Mouse (Mus musculus) intestine, postnatal 0 days (tissue): ENCODE measurements at regions not wholly inside any gene's neighbourhood (a gene's known extent, or its start where the extent isn't known, plus 50 kb on each side); places are given as distances from the start of the nearest gene placed in this dataset.

Source experiments
- ATAC-seq: fragments of 200-750 bp; cut with Nextera tagmentation; 2 replicates; pipeline ENCODE4 v1.8.0; 2017; ENCODE audit warnings: mild to moderate bottlenecking, moderate TSS enrichment, moderate library complexity
- H3K27ac ChIP-seq: fragments of 300-500 bp; sonication (generic); 2 replicates; pipeline ENCODE4 v1.5.1; 2014; ENCODE audit warnings: mild to moderate bottlenecking, low read depth, low read length, moderate library complexity
- H3K27me3 ChIP-seq: fragments of 300-500 bp; sonication (generic); replicated peaks from 2 replicates; pipeline ENCODE4 v1.6.1; 2014; ENCODE audit warnings: low read length, mixed read lengths; ENCODE audit not compliant: control insufficient read depth, insufficient read depth
- H3K36me3 ChIP-seq: fragments of 300-500 bp; sonication (generic); 2 replicates; pipeline ENCODE4 v1.6.1; 2014; ENCODE audit warnings: mild to moderate bottlenecking, moderate library complexity; ENCODE audit not compliant: control insufficient read depth, insufficient read depth
- H3K4me1 ChIP-seq: fragments of 300-500 bp; sonication (generic); replicated peaks from 2 replicates; pipeline ENCODE4 v1.6.1; 2014; ENCODE audit warnings: antibody characterized with exemption, low read length, mixed read lengths; ENCODE audit not compliant: control insufficient read depth, insufficient read depth
- H3K4me2 ChIP-seq: fragments of 300-500 bp; sonication (generic); replicated peaks from 2 replicates; pipeline ENCODE4 v1.6.1; 2014; ENCODE audit warnings: low read depth, mild to moderate bottlenecking, moderate library complexity
- H3K4me3 ChIP-seq: fragments of 300-500 bp; sonication (generic); 2 replicates; pipeline ENCODE4 v1.5.1; 2014; ENCODE audit warnings: low read depth, low read length
- H3K9ac ChIP-seq: fragments of 300-500 bp; sonication (generic); 2 replicates; pipeline ENCODE4 v1.6.1; 2014; ENCODE audit warnings: mild to moderate bottlenecking, low read depth, low read length
- H3K9me3 ChIP-seq: fragments of 300-500 bp; sonication (generic); 2 replicates; pipeline ENCODE4 v1.6.1; 2016; ENCODE audit warnings: mixed run types; ENCODE audit not compliant: control insufficient read depth
- CTCF ChIP-seq: sonication (generic); IDR thresholded peaks from 2 replicates; pipeline ENCODE4 v1.5.1; 2016; ENCODE audit warnings: low read depth, mild to moderate bottlenecking, control low read depth, antibody characterized with exemption, moderate library complexity
- WGBS: fragments of 180-500 bp; shearing (Covaris S2); extraction: QIAGEN DNeasy Blood & Tissue Kit; methylation state at CpG from one replicate; pipeline ENCODE4 v1.1.7; 2014; 5-methylcytosine and 5-hydroxymethylcytosine counted together

GRCm38 (mm10) chr2:15166435-15167024 is 111.7 kb upstream of the Nsun6 start:
- Histone ChIP-seq H3K4me3 (no peak overlapping the region), H3K9ac (no peak overlapping the region), H3K27ac (no peak overlapping the region), H3K4me1 (no peaks in the 10 kb centered on the region), H3K9me3 (no peaks in the 10 kb centered on the region), H3K4me2 (no peak overlapping the region), H3K36me3 (no peaks in the 10 kb centered on the region), H3K27me3 (no peaks in the 10 kb centered on the region)
- TF ChIP-seq CTCF = no peak
- ATAC-seq = peak; percentile 36; the same call in 1 of the 2 replicates

GRCm38 (mm10) chr2:15165830-15166229 is 111.0 kb upstream of the Nsun6 start:
- no peak overlapping the region for H3K4me3 ChIP-seq
- H3K4me2 ChIP-seq = no peak overlapping the region
- no peaks in the 10 kb centered on the region for H3K36me3 ChIP-seq
- H3K27ac ChIP-seq = no peak overlapping the region
- no peak for ATAC-seq
- WGBS = 50% methylated on average over 3 of the region's 3 CpGs
- no peak for TF ChIP-seq CTCF
- H3K4me1 ChIP-seq = no peaks in the 10 kb centered on the region
- no peak overlapping the region for H3K9ac ChIP-seq
- H3K9me3 ChIP-seq = no peaks in the 10 kb centered on the region
- no peaks in the 10 kb centered on the region for H3K27me3 ChIP-seq

GRCm38 (mm10) chr2:15163732-15164418 is 109.0 kb upstream of the Nsun6 start:
- no peak overlapping the region for H3K4me3 ChIP-seq
- no peaks in the 10 kb centered on the region for H3K36me3 ChIP-seq
- no peak overlapping the region for H3K27ac ChIP-seq
- no peaks in the 10 kb centered on the region for H3K27me3 ChIP-seq
- H3K4me2 ChIP-seq = no peak overlapping the region
- no peak overlapping the region for H3K9ac ChIP-seq
- no peaks in the 10 kb centered on the region for H3K9me3 ChIP-seq
- TF ChIP-seq CTCF = no peak
- WGBS = 78% methylated on average over 6 of the region's 6 CpGs
- H3K4me1 ChIP-seq = no peaks in the 10 kb centered on the region
- ATAC-seq = no peak

GRCm38 (mm10) chr2:15161831-15162230 is 107.0 kb upstream of the Nsun6 start:
- no peak for ATAC-seq
- Histone ChIP-seq H3K4me2 (no peak overlapping the region), H3K4me1 (no peaks in the 10 kb centered on the region), H3K4me3 (no peak overlapping the region), H3K27ac (no peak overlapping the region), H3K27me3 (no peaks in the 10 kb centered on the region), H3K9me3 (no peaks in the 10 kb centered on the region), H3K36me3 (no peaks in the 10 kb centered on the region), H3K9ac (no peak overlapping the region)
- no peak for TF ChIP-seq CTCF
- 84% methylated on average over 1 of the region's 1 CpGs for WGBS

- H3K4me1 ChIP-seq = no peaks in the 10 kb centered on the region
- no peaks in the 10 kb centered on the region for H3K36me3 ChIP-seq
- H3K27me3 ChIP-seq = no peaks in the 10 kb centered on the region
Observed at GRCm38 (mm10) chr2:15157622-15158021, 102.8 kb upstream of the Nsun6 start.

GRCm38 (mm10) chr2:15150823-15151222 is 96.0 kb upstream of the Nsun6 start:
- Histone ChIP-seq H3K27me3 (no peaks in the 10 kb centered on the region), H3K27ac (no peak overlapping the region), H3K36me3 (no peaks in the 10 kb centered on the region), H3K4me2 (no peak overlapping the region), H3K4me3 (no peak overlapping the region), H3K4me1 (no peaks in the 10 kb centered on the region; the same call in 1 of the 2 replicates), H3K9ac (no peak overlapping the region), H3K9me3 (no peaks in the 10 kb centered on the region)
- 39% methylated on average over 1 of the region's 1 CpGs for WGBS
- no peak for TF ChIP-seq CTCF
- ATAC-seq = peak; percentile 62; the same call in 1 of the 2 replicates

More at GRCm38 (mm10) chr2:15157622-15158021, 102.8 kb upstream of the Nsun6 start:
- Histone ChIP-seq H3K4me2 (no peak overlapping the region), H3K9me3 (no peaks in the 10 kb centered on the region), H3K4me3 (no peak overlapping the region), H3K27ac (no peak overlapping the region), H3K9ac (no peak overlapping the region)
- ATAC-seq = no peak
- TF ChIP-seq CTCF = no peak
